ENCODE assay signal across 8 mouse cellular contexts in the genomic region with DNA sequence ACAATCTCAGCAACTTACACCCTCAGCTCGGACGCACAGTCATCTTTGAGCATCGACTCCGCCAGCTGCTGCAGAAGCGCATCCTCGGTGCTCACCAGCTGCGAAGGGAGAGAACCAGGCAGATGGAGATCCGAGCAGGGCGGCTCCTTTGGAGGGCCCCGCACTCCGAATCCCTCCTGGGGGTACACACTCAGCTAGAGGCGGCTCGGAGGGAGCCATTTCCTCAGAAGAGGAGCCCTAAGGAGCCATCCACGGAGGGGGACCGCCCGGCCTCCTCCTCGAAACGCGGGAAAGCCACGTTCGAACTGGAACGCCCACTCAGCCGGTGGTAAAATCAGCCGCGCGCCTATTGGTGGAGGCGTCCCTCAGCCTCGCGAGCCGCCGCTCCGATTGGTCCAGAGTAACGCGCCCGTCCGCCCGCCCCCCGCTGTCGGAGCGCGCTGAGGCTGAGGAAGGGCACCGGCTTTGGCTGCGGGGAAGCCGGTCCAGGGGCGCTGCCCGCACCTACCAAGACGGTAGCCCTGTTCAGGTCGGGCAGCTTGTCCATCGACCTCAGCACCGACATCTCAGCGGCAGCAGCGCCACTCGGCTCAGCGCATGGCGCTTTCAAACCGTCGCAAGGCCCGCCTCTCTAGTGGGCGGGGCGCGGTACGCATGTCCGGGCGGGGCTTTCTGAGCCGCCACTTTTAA. TPM values are rescaled to one million over a fixed set of nuclear protein-coding genes. Genes with fewer than 3 reads are reported as not detected.
DNase-seq lines count a peak whose midpoint lies in the region; ATAC-seq lines count a peak whose summit lies in the region.

A gene (minus strand): TSS at position 634 of the 690 bp plus-strand sequence.

- no peaks in the 10 kb centered on the region for H3K9me3 ChIP-seq in forebrain, embryonic 10.5 days
- no peaks in the 10 kb centered on the region for H3K9me3 ChIP-seq in heart, embryonic 16.5 days (replicated peaks; ENCODE audit: control insufficient read depth, low read length)
- no peaks in the 10 kb centered on the region for H3K9me3 ChIP-seq in liver, embryonic 15.5 days (replicated peaks)
- H3K9me3 ChIP-seq in neural tube, embryonic 12.5 days = no peaks in the 10 kb centered on the region

- peak; percentile 99 for ATAC-seq in CD4-positive, CD25-positive, alpha-beta regulatory T cell, adult 4 months
- peak; percentile 96 for ATAC-seq in heart, embryonic 16.5 days (replicated peaks; ENCODE audit: extremely low read depth, insufficient read depth, low FRiP score)
- peak; percentile 97 for ATAC-seq in liver, embryonic 15.5 days (ENCODE audit: insufficient read depth)
- ATAC-seq in neural tube, embryonic 12.5 days (ENCODE audit: low FRiP score, low read depth) = peak; percentile 96

- peak within 1 kb of the TSS; percentile 82 for H3K9ac ChIP-seq in heart, embryonic 16.5 days (ENCODE audit: low read length)
- peak within 1 kb of the TSS; percentile 77 for H3K9ac ChIP-seq in liver, embryonic 15.5 days
- H3K9ac ChIP-seq in neural tube, embryonic 12.5 days = peak within 1 kb of the TSS; percentile 60

- peak within 1 kb of the TSS; percentile 96 for H3K27ac ChIP-seq in forebrain, embryonic 10.5 days
- H3K27ac ChIP-seq in heart, embryonic 16.5 days (ENCODE audit: low read length) = peak within 1 kb of the TSS; percentile 82
- H3K27ac ChIP-seq in liver, embryonic 15.5 days (replicated peaks) = peak within 1 kb of the TSS; percentile 89
- no peak within 1 kb of the TSS; the same call in 1 of the 2 replicates for H3K27ac ChIP-seq in neural tube, embryonic 12.5 days

- peaks cover 15% of the 10 kb centered on the region for H3K4me1 ChIP-seq in forebrain, embryonic 10.5 days
- H3K4me1 ChIP-seq in heart, embryonic 16.5 days (ENCODE audit: control insufficient read depth, insufficient read depth, low read length) = peaks cover 7% of the 10 kb centered on the region
- peaks cover 31% of the 10 kb centered on the region for H3K4me1 ChIP-seq in liver, embryonic 15.5 days (replicated peaks)
- H3K4me1 ChIP-seq in neural tube, embryonic 12.5 days = no peaks in the 10 kb centered on the region

- H3K4me2 ChIP-seq in heart, embryonic 16.5 days (ENCODE audit: low read depth, low read length) = peak within 1 kb of the TSS; percentile 97
- peak within 1 kb of the TSS; percentile 95 for H3K4me2 ChIP-seq in liver, embryonic 15.5 days
- peak within 1 kb of the TSS; percentile 89 for H3K4me2 ChIP-seq in neural tube, embryonic 12.5 days (replicated peaks)

- WGBS in forebrain, embryonic 10.5 days = under 1% methylated on average over 65 of the region's 65 CpGs
- WGBS in heart, embryonic 16.5 days = under 1% methylated on average over 65 of the region's 65 CpGs
- WGBS in liver, embryonic 15.5 days (ENCODE audit: insufficient replicate concordance) = under 1% methylated on average over 65 of the region's 65 CpGs
- WGBS in neural tube, embryonic 12.5 days = under 1% methylated on average over 65 of the region's 65 CpGs

- H3K36me3 ChIP-seq in forebrain, embryonic 10.5 days (replicated peaks) = peaks cover 13% of the 10 kb centered on the region
- no peaks in the 10 kb centered on the region for H3K36me3 ChIP-seq in heart, embryonic 16.5 days (ENCODE audit: control insufficient read depth, insufficient read depth)
- peaks cover 1% of the 10 kb centered on the region; the same call in 1 of the 2 replicates for H3K36me3 ChIP-seq in liver, embryonic 15.5 days (replicated peaks)
- no peaks in the 10 kb centered on the region for H3K36me3 ChIP-seq in neural tube, embryonic 12.5 days

- no peaks in the 10 kb centered on the region for H3K27me3 ChIP-seq in forebrain, embryonic 10.5 days (ENCODE audit: poor library complexity, severe bottlenecking)
- H3K27me3 ChIP-seq in heart, embryonic 16.5 days (ENCODE audit: control insufficient read depth, insufficient read depth, low read length) = no peaks in the 10 kb centered on the region
- H3K27me3 ChIP-seq in liver, embryonic 15.5 days = no peaks in the 10 kb centered on the region
- H3K27me3 ChIP-seq in neural tube, embryonic 12.5 days (replicated peaks) = no peaks in the 10 kb centered on the region

- peak within 1 kb of the TSS; percentile 72 for H3K4me3 ChIP-seq in forebrain, embryonic 10.5 days
- peak within 1 kb of the TSS; percentile 94 for H3K4me3 ChIP-seq in heart, embryonic 16.5 days (ENCODE audit: low read length)
- H3K4me3 ChIP-seq in liver, embryonic 15.5 days (replicated peaks) = peak within 1 kb of the TSS; percentile 91
- peak within 1 kb of the TSS; percentile 65 for H3K4me3 ChIP-seq in neural tube, embryonic 12.5 days

- peak; percentile 90 for DNase-seq in c-Kit-negative CD71-positive TER-119-positive erythroid progenitor cells, embryonic 14.5 days (ENCODE audit: low read depth, low spot score)
- DNase-seq in forebrain, embryonic 10.5 days (ENCODE audit: extremely low spot score, low spot score) = peak; percentile 94
- DNase-seq in kidney, postnatal 36 days = peak; percentile 91 to 97
- DNase-seq in telencephalon, adult 2 months (ENCODE audit: low read depth, low spot score) = peak; percentile 63

RNA-seq across cellular contexts. Expression of the gene that starts here (rescaled TPM):
- 10 to 100 TPM in 1 of 2 experiments, 1 to 10 TPM in 1; 6.7 to 18.5 TPM for polyA plus RNA-seq in CD4-positive, CD25-positive, alpha-beta regulatory T cell, adult 4 months (2017; shearing (Covaris generic))
- 95.1 and 97.3 TPM in 2 replicates for polyA plus RNA-seq in forebrain, embryonic 10.5 days (2016; fragmentation: Nextera tagmentation; extraction: Ambion mirVana)
- 50.8 and 57.2 TPM in 2 replicates for polyA plus RNA-seq in heart, embryonic 16.5 days (2015; fragmentation: Nextera tagmentation; extraction: Ambion mirVana)
- polyA plus RNA-seq in liver, embryonic 15.5 days (2015; fragmentation: Nextera tagmentation; extraction: Ambion mirVana) = 32.8 and 33.7 TPM in 2 replicates
- polyA plus RNA-seq in neural tube, embryonic 12.5 days (2016; fragmentation: Nextera tagmentation; extraction: Ambion mirVana) = 45.5 and 45.8 TPM in 2 replicates
